Mouse (Mus musculus) regulatory T cell (primary cell): Measurements from ENCODE around the gene D430041D05Rik.

Source experiments
- in situ Hi-C: fragments of 300-600 bp; cut with MboI, MseI; formaldehyde crosslinking; loops from one replicate; pipeline ENCODE4 v1.15.1; 2025; ENCODE audit warnings: high pct_unique_total_duplicates

D430041D05Rik gene

DNA sequence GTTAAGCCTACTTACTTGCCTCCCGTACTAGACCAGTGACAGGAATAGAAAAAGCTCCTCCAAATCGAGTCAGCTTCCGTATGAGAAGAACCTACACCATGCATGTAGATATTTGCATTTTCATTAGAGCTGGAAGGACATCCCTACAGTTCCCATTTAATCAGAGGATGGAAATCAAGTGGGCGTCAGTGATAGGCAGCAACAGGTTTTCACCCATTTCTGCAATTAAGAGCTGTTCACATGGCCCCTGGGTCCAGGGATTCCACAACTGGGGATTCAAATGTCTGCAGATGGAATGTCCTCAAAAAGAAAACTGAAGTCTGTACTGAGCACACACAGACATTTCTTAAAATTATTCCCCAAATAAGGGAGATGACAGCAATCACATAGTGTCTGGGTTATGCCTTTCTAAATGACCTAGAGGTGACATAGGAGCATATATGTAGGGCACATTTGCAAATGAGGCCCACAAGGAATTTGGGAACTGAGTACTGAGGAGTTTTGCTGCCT lies 246.8 kb downstream of the D430041D05Rik start:
- in situ Hi-C loops: no loop called here

DNA sequence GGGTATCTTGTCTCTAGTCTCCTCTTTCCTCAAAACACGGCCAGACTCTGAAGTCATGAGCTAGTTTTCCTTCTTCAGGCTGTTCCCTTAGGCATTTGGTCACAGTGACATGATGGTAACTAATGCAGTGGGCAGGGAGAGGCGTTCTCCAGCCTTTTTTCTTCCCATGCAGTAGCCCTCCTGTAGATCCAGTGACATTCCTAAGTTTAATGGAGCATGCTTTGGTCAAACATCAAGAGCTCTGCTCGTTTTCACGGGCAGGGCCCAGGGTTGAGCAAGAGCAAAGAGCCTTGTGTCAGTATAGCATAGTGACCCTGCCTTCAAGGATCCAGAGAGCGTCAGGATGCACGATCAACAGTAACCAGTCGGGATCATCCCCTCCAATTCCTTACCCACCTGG lies 247.4 kb downstream of the D430041D05Rik start:
- in situ Hi-C loops: no loop called here

DNA sequence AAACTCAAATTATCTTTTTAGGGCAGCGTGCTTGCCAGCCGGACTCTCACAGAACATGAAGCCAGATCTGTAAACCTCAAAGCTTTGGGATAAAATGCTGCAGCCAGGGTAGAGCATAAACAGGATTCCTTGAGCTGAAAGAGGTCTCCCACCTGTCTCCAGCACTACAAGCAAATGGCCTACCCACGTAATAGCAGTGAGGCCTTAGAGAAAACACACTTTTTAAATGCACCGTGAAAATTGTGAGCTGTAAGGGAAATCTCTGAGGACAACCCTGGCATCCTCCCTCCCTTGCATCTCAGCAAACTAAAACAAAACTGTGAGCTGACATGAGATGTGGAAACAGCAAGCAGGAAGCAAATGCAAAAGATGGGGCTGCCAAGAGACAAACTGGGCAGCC lies 253.0 kb downstream of the D430041D05Rik start:
- in situ Hi-C loops: no loop called here

GRCm38 (mm10) chr2:104153876-104154275 lies 256.9 kb downstream of the D430041D05Rik start:
- in situ Hi-C loops: no loop called here

DNA sequence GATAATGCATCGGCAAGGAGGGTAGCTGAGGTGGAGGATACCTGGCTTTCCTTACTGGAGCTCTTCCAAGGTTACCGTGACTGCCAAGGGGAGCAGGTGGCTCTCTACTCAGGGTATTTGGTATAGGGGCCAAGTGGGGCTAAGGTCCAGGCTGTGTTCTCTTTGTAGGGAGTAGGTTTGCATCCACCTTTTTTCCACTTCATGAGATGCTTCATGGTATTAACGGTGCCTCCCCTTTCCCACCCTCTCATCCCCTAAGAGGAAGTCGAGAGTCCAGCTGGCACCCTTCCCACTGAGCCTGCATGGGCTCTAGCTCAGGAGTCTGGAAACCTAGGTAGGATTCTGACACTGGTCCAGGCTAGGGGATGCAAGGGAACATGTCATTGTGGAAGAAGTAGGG lies 257.5 kb downstream of the D430041D05Rik start:
- in situ Hi-C loops: no loop called here

DNA sequence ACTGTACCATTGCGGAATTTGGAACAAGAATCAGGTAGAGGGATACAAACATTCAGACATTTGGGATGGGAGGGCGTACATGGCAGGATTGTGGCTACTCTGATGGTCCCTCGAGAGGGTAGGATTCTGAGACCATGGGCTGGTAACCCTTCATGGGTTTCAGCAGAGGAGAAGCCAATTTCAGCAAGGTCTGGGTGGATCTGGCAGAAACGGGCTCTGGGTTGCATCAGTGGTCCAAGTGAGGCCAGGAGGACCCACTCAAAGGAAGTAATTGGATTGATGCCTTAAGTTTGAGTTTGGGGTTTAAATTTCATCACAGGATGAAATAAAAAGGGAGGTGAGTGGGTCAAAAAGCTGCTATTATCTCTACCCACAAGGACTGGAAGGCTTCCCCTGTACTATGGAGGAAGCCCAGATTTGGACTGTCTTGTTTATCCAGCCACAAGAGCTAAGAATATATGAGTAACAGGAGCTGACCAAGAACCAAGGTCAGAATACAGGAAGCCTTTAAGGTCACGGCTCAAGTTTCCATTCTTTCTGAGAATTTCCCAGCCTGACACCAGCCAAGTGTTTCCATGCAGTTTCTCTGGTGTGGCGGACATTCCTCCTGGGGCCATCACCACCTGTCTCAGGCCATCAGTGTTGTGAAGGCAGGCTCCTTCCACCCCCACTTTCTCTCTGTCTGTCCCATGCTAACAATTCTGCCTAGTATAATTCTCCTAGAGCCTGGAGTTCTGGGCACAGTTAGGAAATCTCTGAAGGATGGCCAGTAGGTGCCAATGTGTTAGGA lies 260.0 kb downstream of the D430041D05Rik start:
- in situ Hi-C loops: no loop called here

DNA sequence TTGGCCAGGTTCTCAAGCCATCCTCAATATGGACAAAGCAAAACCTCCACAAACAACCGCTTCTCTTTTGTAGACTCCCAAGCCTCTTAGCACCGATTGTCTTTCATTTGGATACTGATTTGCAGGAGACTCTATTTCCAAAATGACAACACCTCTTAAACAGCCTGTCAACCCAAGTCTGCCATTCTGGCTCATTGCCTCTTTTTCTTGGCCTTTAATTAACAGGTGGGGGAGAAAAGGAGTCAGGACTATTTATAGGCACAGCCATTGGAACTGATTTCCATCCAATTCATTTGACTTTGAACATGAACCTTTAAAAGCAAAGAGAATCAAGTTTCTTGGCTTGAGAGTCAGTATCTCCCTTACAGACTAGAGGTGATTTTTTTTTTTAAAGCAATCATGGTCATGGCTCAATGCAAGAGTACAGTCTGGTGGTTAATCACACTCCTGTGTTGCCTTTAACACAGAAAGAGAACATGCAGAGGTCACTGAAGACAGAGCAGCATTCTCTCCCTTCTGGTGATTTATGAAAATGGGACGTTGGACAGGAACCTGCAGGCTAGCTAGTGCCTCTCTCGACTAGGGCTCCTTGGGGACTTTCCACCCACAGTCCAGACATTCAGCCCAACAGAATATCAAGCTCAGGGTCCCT lies 262.8 kb downstream of the D430041D05Rik start:
- in situ Hi-C loops: loop anchor here (10.0 kb wide), 1 partner anchor 417 kb away; no protein-coding TSS in a partner anchor

DNA sequence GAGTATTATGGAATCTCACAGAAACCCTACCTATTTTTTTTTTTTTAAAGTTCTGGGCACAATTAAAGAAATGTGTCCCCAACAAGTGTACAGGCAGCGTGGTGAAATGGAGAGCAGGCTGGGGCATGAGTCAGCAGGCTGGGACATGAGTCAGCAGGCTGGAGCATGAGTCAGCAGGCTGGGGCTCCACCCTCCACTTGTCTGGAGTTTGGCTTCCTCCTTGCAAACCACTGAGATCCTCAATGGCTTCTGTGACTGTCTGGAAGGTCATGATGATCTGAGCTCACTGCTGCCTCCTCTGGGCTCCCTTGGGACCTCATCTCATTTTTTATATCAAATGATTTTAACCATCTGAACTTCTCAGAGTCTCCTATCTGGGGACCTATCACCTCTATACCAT lies 264.8 kb downstream of the D430041D05Rik start:
- in situ Hi-C loops: loop anchor here (10.0 kb wide), 1 partner anchor 419 kb away; no protein-coding TSS in a partner anchor

DNA sequence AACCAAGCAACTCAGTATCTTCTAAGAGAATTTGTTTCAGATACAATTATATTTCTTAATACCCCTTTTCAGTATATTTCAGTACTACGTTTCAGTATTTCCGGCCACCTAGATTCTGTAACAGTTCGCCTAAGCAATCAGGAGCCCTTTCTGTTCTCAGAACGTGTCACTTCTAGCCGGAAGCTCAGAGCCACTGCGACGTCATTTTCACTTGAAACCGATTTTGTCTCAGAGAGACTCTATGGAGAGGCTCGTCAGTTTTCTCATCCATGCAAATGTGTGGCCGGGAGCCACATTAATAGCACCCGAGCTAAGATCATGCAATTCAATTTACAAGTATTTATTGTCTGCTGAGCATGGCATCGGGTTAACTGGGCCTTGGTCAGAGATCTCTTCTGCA lies 266.8 kb downstream of the D430041D05Rik start:
- in situ Hi-C loops: loop anchor here (10.0 kb wide), 1 partner anchor 421 kb away; no protein-coding TSS in a partner anchor

DNA sequence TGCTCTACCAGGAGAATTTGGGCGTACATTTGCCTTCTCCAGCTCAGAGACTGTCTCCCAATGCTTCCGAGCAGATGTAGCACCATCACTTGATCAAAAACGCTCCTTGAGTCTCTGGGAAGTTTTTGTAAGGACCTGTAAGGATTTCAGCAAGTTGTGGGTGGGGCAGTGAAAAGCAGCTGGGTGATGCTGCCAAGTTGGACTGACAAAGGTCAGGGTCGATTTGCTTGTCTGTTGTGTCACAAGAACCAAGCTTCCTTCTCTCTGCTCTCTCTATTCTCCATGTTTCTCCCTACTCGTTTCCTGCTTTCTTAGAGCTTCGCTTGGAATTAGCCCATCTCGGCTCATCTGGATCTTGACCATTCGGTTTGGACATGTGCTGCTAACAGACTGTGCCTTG lies 268.7 kb downstream of the D430041D05Rik start:
- in situ Hi-C loops: loop anchor here (10.0 kb wide), 1 partner anchor 423 kb away; no protein-coding TSS in a partner anchor

DNA sequence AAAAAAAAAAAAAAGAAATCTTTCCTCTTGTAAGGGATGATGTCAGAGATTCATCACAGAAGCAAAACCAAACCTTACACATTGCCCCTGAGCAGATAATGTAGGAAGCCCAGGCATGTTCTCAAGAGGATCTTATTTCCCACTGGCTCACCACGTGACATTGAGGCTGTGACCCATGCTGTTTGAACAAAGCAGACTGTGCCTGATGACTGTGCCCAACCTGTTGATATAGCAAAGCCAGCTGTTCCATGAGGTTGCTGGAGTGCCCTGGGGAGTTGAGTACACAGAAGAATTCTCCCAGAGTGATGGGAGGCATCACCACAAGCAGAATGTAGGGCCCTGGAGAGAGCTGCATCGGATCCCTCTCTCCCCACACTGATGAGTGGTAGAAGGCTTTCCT lies 274.9 kb downstream of the D430041D05Rik start:
- in situ Hi-C loops: no loop called here

DNA sequence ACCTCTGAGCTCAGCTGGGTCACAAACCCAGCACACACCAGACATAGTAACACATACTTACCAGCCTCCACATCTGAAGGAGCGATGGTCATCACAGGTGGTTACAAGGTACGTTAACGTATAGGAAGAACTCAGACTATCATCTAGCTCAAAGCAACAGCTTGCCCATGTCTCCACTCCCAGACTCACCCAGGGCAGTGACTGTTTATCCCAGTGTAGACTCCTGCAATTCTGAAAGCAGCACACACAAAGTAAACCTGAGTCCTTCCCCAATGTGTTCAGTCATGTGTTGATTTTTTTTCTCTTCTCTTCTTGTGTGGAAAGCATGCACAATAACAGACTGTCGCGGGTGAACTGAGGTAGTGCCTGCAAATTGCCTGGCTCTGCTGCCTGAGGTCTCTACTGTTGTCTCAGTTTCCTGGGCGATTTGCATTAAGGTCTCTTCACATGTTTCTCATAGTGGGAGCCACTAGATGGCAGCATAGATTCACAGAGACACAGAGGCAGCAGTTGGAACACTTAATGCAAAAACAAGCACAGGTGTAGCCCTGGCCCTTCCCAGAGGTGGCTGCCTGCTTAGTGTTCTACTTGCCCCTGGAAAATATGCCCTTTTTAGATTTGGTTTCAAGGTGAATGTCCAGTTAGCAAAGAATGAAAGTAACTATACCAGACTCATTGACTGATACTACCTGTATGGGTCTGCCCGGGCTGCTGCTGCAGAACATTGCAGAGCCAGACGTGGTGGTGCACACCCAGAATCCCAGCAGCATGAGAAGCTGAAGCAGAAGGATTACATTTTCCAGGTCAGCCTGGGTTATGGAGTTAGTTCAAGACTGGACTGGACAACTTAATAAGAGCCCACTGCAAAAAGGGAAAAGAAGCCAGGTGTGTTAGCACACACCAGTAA lies 276.4 kb downstream of the D430041D05Rik start:
- in situ Hi-C loops: no loop called here

- in situ Hi-C loops: no loop called here
Observed at GRCm38 (mm10) chr2:104133042-104133810, 277.6 kb downstream of the D430041D05Rik start.

DNA sequence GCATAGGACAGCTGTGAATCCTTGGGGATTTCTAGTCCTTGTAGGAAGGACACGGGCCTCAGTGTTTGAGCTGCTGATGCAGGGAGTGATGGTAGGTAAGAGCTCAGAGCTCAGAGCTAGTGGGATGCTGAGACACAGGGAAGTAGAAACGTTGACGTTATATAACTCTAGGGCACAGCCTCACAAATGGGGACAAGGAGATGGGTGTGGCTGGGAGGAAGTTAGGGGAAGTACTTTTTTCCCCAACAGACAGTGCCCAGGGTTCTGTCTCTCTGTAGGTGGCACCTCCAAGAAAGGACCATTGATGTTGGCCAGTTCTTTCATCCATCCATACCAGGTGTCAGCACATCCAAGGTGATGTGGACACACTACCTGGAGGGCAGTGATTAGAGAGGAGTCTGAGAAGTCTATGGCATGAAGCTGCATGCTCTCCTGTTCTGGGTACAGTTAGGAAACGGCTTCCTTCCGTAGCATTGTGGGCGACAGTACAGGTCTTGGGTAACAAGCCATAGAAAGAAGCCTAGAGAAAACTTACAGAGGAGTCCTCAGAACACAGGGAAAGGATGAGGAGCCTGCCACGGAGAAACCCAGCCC lies 278.4 kb downstream of the D430041D05Rik start:
- in situ Hi-C loops: no loop called here

DNA sequence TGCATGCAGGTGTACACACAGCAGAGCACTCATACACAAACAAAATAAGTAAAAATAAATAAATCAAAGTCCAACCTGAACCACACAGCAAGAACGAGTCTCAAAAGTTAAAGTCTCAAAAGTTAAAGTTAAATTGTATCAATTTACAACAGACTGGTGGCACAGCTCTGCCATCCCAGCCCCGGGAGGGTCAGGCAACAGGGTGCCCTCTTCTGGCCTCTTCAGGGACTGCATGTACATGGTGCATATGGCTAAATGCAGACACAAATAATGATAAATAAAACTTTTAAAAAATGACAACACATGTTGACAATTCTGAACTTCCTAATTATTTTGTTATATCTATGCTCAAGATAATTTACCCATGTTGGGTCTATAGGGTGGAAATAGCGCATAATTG lies 279.8 kb downstream of the D430041D05Rik start:
- in situ Hi-C loops: no loop called here

DNA sequence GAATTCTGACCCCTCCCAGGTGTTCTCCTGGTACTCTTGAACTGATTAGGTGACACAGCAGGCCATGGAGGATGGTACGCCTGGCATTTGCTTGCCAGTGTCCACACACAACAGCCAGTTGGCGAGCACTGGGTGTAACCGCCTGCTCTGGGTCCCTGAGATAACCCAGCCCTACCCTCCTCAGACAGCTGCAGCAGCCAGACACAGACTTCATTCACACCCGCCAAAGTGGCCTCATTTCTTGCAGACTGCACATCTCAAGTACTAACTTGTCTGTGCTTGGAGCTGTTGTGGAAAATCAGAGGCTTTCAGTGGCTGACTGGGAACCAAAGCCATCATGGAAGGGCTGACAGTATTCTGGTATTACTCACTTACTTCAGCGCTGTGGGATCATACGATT lies 280.6 kb downstream of the D430041D05Rik start:
- in situ Hi-C loops: no loop called here

- in situ Hi-C loops: loop anchor here (5.0 kb wide), 1 partner anchor 283 kb away; the partner anchor contains the start of gene D430041D05Rik
Observed at GRCm38 (mm10) chr2:104128803-104129531, 281.8 kb downstream of the D430041D05Rik start.

GRCm38 (mm10) chr2:104124071-104124470 lies 286.7 kb downstream of the D430041D05Rik start:
- in situ Hi-C loops: no loop called here

GRCm38 (mm10) chr2:104123540-104123939 lies 287.3 kb downstream of the D430041D05Rik start:
- in situ Hi-C loops: no loop called here
